Mouse (Mus musculus): Measurements from ENCODE around the gene Areg. TPM values are rescaled to one million over a fixed set of nuclear protein-coding genes. Genes with fewer than 3 reads are reported as not detected.
A peak's percentile ranks its signal among the peaks of the same experiment; 100 is the strongest.

Gene Areg
- not detected in 2 replicates for polyA plus RNA-seq (2014; fragmentation: Nextera tagmentation; extraction: Ambion mirVana)

DNA sequence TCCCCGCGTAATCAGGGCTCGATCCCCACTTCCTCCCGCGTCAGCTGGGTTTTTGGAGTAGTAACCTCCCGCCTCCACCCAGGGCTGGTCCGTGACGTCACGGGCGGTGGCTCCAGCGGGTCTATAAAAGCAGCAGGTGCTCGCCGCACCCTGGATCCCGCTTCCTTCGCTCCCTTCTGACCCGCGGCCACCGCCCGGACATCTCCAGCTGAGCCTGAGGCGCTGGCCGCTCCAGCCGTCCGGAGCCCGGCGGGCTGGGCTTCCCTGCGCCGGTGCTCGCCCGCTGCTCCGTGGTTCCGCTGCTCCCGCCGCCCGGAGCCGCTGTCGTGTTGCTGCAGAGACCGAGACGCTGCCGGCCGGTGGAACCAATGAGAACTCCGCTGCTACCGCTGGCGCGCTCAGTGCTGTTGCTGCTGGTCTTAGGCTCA lies at the start of gene Areg:
Areg (plus strand) TSS at position 154 of the 428 bp plus-strand sequence.
- Histone ChIP-seq H3K27me3 (ENCODE audit: control insufficient read depth, insufficient read depth, low read length) (peaks cover 14% of the 10 kb centered on the region; the same call in 1 of the 2 replicates), H3K36me3 (ENCODE audit: control insufficient read depth, insufficient read depth, low read length) (no peaks in the 10 kb centered on the region), H3K4me2 (ENCODE audit: low read depth, severe bottlenecking) (peak within 1 kb of the TSS; percentile 88), H3K9me3 (ENCODE audit: control insufficient read depth, low read length) (no peaks in the 10 kb centered on the region), H3K4me3 (ENCODE audit: low read depth, low read length) (peak within 1 kb of the TSS; percentile 50), H3K4me1 (ENCODE audit: control insufficient read depth, insufficient read depth, low read length) (no peaks in the 10 kb centered on the region), H3K9ac (ENCODE audit: low read length) (peak within 1 kb of the TSS; percentile 40; the same call in 1 of the 2 replicates), H3K27ac (replicated peaks; ENCODE audit: low read depth, low read length) (no peak within 1 kb of the TSS)
- DNase-seq (ENCODE audit: low spot score) (peak; percentile 71), ATAC-seq (ENCODE audit: insufficient number of reproducible peaks, low FRiP score, low TSS enrichment, low read depth) (peak; percentile 75)
- whole genome bisulfite sequencing: under 1% methylated on average over 44 of the region's 44 CpGs

DNA sequence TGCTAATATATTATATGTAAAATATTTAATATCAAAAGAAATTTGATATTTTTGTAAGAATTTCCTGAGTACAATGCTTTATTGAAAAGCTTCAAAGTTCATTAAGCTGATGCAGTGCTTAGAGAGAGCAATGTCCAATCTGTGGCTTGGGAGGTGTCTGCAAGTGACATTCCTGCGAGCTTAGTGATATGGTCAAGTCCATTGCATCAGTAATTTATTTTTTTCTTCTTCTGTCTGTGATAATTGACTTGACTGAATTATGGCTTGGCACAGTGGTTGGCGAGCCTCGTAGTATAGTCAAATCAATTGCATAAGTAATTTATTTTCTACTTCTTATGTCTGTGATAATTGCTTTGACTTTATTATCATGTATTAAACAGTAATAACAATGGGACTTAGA lies 49.1 kb upstream of the Areg start:
- Histone ChIP-seq H3K27me3 (ENCODE audit: control insufficient read depth, insufficient read depth, low read length) (no peaks in the 10 kb centered on the region), H3K27ac (replicated peaks; ENCODE audit: low read depth, low read length) (no peak overlapping the region), H3K9ac (ENCODE audit: low read length) (no peak overlapping the region), H3K4me3 (ENCODE audit: low read depth, low read length) (no peak overlapping the region), H3K36me3 (ENCODE audit: control insufficient read depth, insufficient read depth, low read length) (no peaks in the 10 kb centered on the region), H3K4me2 (ENCODE audit: low read depth, severe bottlenecking) (no peak overlapping the region), H3K4me1 (ENCODE audit: control insufficient read depth, insufficient read depth, low read length) (no peaks in the 10 kb centered on the region), H3K9me3 (ENCODE audit: control insufficient read depth, low read length) (no peaks in the 10 kb centered on the region)
- ATAC-seq (ENCODE audit: insufficient number of reproducible peaks, low FRiP score, low TSS enrichment, low read depth): no peak
- no peak for DNase-seq (ENCODE audit: low spot score)
- 89% methylated on average over 3 of the region's 3 CpGs for WGBS

DNA sequence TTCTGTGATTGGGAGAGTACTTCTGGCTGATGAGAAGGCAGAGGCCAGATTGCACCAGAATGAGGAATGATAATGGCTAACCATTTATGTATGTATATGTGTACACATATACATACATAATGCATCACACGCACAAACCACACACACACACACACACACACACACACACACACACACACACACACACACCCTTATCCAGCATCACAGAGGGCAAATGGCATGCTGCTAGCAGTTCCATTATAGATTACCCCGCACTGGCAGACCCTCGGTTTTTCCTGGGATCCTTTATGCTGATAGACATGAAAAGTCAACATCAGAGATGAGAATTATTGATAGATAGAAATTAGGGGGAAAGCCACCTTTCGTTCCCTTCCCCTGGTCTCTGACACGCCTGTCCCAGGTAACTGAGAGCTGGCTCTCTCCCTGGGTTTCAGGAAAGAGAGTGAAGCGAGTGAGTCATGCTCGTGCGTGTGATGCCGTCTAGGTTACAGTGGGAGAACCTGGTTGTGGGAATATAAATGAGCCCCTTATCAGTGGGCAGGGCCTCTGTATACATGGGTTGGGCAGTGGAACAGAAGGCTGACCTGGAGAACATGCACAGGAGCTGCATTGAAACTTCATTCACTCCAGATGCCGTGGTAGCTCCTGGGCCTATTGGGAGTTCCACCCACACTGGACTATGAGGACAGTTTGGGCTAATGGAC lies 41.3 kb upstream of the Areg start:
- Histone ChIP-seq H3K27me3 (ENCODE audit: control insufficient read depth, insufficient read depth, low read length) (no peaks in the 10 kb centered on the region), H3K9me3 (ENCODE audit: control insufficient read depth, low read length) (no peaks in the 10 kb centered on the region), H3K9ac (ENCODE audit: low read length) (no peak overlapping the region), H3K4me3 (ENCODE audit: low read depth, low read length) (no peak overlapping the region), H3K4me2 (ENCODE audit: low read depth, severe bottlenecking) (no peak overlapping the region), H3K36me3 (ENCODE audit: control insufficient read depth, insufficient read depth, low read length) (no peaks in the 10 kb centered on the region), H3K4me1 (ENCODE audit: control insufficient read depth, insufficient read depth, low read length) (no peaks in the 10 kb centered on the region), H3K27ac (replicated peaks; ENCODE audit: low read depth, low read length) (no peak overlapping the region)
- ATAC-seq (ENCODE audit: insufficient number of reproducible peaks, low FRiP score, low TSS enrichment, low read depth) (no peak), DNase-seq (ENCODE audit: low spot score) (no peak)
- WGBS: 89% methylated on average over 10 of the region's 10 CpGs

DNA sequence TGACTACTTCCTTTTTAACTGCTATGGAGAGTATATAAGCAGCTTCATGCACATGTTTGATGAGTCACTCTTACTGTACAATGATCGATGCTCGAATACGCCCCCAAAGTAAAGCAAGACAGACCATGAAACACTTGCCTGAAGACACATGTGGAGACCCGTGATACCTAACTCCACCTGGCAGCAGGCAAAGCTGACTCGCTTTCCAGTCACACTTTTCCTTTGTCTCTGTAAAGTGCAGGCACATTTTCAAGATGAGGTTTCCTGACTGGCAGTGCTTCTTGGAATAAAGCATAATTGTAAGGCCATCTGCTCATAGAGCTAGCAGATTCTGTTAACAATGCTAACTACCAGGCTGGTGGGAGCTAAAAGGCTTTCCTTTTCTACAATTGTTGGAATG lies 37.7 kb upstream of the Areg start:
- ATAC-seq (ENCODE audit: insufficient number of reproducible peaks, low FRiP score, low TSS enrichment, low read depth): no peak
- H3K27ac ChIP-seq (replicated peaks; ENCODE audit: low read depth, low read length): no peak overlapping the region
- no peaks in the 10 kb centered on the region for H3K27me3 ChIP-seq (ENCODE audit: control insufficient read depth, insufficient read depth, low read length)
- no peaks in the 10 kb centered on the region for H3K4me1 ChIP-seq (ENCODE audit: control insufficient read depth, insufficient read depth, low read length)
- no peak overlapping the region for H3K4me2 ChIP-seq (ENCODE audit: low read depth, severe bottlenecking)
- H3K36me3 ChIP-seq (ENCODE audit: control insufficient read depth, insufficient read depth, low read length): no peaks in the 10 kb centered on the region
- no peaks in the 10 kb centered on the region for H3K9me3 ChIP-seq (ENCODE audit: control insufficient read depth, low read length)
- H3K9ac ChIP-seq (ENCODE audit: low read length): no peak overlapping the region
- no peak for DNase-seq (ENCODE audit: low spot score)
- H3K4me3 ChIP-seq (ENCODE audit: low read depth, low read length): no peak overlapping the region
- WGBS: 95% methylated on average over 5 of the region's 5 CpGs

DNA sequence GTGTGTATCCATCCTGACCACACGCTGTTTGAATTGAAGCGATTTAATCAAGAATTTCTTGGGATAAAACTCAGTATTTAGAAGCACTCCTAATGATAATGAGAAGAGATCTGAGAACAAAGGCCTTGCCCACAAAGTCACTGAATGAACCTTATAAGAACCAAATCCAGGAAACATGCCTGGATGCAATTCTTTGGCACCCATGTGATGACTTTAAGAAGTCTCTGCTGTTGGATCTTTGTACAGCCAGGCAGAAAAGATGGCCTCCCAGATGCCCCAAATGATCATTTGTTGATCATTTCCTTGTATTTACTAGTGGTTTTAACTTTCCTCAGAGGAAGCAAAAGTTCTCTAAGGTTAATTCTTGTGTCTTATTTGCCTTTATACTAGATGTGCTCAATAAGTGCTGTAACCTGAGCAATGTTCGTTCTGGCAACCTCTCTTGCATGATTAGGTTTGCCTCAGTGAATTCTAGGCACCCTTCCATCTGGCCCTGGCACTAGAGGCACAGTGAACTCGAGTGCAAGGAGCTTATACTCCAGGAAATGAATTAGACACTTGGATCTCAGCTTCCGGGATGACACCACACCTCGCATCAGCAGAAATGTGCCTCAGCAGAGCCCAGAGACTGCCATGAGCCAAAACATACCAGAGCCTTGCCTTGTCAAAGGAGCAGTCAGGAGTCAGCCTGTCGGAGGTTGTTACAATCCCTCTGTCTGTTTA lies 35.3 kb upstream of the Areg start:
- DNase-seq (ENCODE audit: low spot score): no peak
- Histone ChIP-seq H3K36me3 (ENCODE audit: control insufficient read depth, insufficient read depth, low read length) (no peaks in the 10 kb centered on the region), H3K4me3 (ENCODE audit: low read depth, low read length) (no peak overlapping the region), H3K4me1 (ENCODE audit: control insufficient read depth, insufficient read depth, low read length) (no peaks in the 10 kb centered on the region), H3K9me3 (ENCODE audit: control insufficient read depth, low read length) (no peaks in the 10 kb centered on the region), H3K4me2 (ENCODE audit: low read depth, severe bottlenecking) (no peak overlapping the region), H3K9ac (ENCODE audit: low read length) (no peak overlapping the region), H3K27ac (replicated peaks; ENCODE audit: low read depth, low read length) (no peak overlapping the region), H3K27me3 (ENCODE audit: control insufficient read depth, insufficient read depth, low read length) (no peaks in the 10 kb centered on the region)
- no peak for ATAC-seq (ENCODE audit: insufficient number of reproducible peaks, low FRiP score, low TSS enrichment, low read depth)
- 83% methylated on average over 7 of the region's 7 CpGs for WGBS

DNA sequence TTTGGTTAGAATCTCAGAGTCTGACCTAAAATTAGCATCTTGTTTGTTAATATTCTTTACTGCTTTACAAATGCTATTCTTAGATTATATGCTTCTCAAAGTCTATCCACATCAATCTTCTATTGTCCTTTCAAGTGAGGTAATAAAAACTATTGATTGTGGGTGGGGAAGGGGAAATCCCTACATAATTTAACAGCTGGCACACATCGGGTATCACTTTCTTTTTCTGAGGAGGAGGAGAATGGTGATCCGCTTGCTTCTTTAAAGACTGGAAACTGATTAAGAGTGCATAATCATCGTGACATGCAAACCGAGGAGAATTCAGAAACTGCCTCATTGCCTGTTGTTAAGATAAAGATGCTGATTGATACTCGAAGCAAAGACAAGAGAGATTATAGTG lies 33.2 kb upstream of the Areg start:
- Histone ChIP-seq H3K4me1 (ENCODE audit: control insufficient read depth, insufficient read depth, low read length) (no peaks in the 10 kb centered on the region), H3K27me3 (ENCODE audit: control insufficient read depth, insufficient read depth, low read length) (no peaks in the 10 kb centered on the region), H3K9ac (ENCODE audit: low read length) (no peak overlapping the region), H3K4me3 (ENCODE audit: low read depth, low read length) (no peak overlapping the region), H3K27ac (replicated peaks; ENCODE audit: low read depth, low read length) (no peak overlapping the region), H3K36me3 (ENCODE audit: control insufficient read depth, insufficient read depth, low read length) (no peaks in the 10 kb centered on the region), H3K4me2 (ENCODE audit: low read depth, severe bottlenecking) (no peak overlapping the region), H3K9me3 (ENCODE audit: control insufficient read depth, low read length) (no peaks in the 10 kb centered on the region)
- DNase-seq (ENCODE audit: low spot score) (no peak), ATAC-seq (ENCODE audit: insufficient number of reproducible peaks, low FRiP score, low TSS enrichment, low read depth) (no peak)
- 90% methylated on average over 5 of the region's 5 CpGs for WGBS

DNA sequence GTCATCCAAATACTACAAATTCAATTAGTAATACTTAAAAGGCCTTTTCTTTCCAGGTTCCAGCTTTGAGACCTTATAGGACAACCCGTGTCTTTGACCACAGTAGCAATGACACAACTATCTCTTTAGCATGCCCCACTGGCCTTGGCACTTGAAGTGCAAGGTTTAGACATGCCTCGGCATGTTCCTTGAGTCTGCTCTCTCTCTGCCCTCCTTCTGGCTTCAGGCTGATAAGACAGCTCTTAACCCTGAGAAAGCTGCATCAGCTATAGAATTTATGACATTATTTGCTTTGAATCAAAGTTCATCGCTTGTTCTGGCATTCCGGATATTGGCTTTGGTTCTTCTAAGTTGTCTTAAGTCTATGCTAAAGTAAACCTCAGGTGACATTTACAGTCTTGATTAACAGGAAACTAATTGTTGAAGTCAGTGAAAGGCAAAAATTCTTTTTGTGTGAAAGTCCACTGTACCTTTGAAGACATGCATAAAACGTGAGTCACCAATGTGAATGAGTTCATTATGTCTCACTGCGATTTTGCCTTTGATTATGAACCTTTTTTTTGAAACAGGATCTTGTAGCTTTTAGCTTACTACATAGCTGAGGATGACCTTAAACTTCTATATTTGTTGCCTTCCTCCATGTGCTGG lies 29.3 kb upstream of the Areg start:
- no peaks in the 10 kb centered on the region for H3K27me3 ChIP-seq (ENCODE audit: control insufficient read depth, insufficient read depth, low read length)
- ATAC-seq (ENCODE audit: insufficient number of reproducible peaks, low FRiP score, low TSS enrichment, low read depth) (no peak), DNase-seq (ENCODE audit: low spot score) (no peak)
- WGBS: 85% methylated on average over 6 of the region's 6 CpGs
- H3K9ac ChIP-seq (ENCODE audit: low read length): no peak overlapping the region
- H3K4me3 ChIP-seq (ENCODE audit: low read depth, low read length): no peak overlapping the region
- no peak overlapping the region for H3K4me2 ChIP-seq (ENCODE audit: low read depth, severe bottlenecking)
- no peaks in the 10 kb centered on the region for H3K4me1 ChIP-seq (ENCODE audit: control insufficient read depth, insufficient read depth, low read length)
- no peaks in the 10 kb centered on the region for H3K36me3 ChIP-seq (ENCODE audit: control insufficient read depth, insufficient read depth, low read length)
- H3K27ac ChIP-seq (replicated peaks; ENCODE audit: low read depth, low read length): no peak overlapping the region
- no peaks in the 10 kb centered on the region for H3K9me3 ChIP-seq (ENCODE audit: control insufficient read depth, low read length)

DNA sequence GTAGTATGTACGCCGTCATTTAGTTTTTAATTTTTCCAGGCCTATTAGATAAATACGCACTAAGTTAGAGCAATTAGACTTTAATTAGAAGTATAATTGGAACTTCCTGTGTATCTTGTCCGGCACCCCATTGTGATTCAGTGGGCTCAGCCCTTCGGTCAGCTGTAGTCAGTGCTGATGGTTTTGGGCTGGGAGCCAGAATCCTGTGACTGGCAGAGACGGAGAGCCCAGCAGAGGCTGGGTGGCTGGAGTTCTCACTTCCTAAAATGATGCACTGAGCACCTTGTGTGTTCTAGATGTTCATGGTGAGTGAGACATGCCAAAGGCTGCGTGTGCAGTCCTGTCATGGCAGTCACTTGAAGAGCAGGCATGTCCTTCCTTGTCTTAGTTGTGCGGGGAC lies 28.4 kb upstream of the Areg start:
- Histone ChIP-seq H3K4me3 (ENCODE audit: low read depth, low read length) (no peak overlapping the region), H3K4me1 (ENCODE audit: control insufficient read depth, insufficient read depth, low read length) (no peaks in the 10 kb centered on the region), H3K9me3 (ENCODE audit: control insufficient read depth, low read length) (no peaks in the 10 kb centered on the region), H3K4me2 (ENCODE audit: low read depth, severe bottlenecking) (no peak overlapping the region), H3K27me3 (ENCODE audit: control insufficient read depth, insufficient read depth, low read length) (no peaks in the 10 kb centered on the region), H3K36me3 (ENCODE audit: control insufficient read depth, insufficient read depth, low read length) (no peaks in the 10 kb centered on the region), H3K9ac (ENCODE audit: low read length) (no peak overlapping the region), H3K27ac (replicated peaks; ENCODE audit: low read depth, low read length) (no peak overlapping the region)
- DNase-seq (ENCODE audit: low spot score) (no peak), ATAC-seq (ENCODE audit: insufficient number of reproducible peaks, low FRiP score, low TSS enrichment, low read depth) (no peak)
- WGBS: 88% methylated on average over 8 of the region's 8 CpGs

All from limb, embryonic 11.5 days (tissue).